Mouse (Mus musculus) MEL (cell line): Measurements from ENCODE around the gene Ppfia3. TPM values are rescaled to one million over a fixed set of nuclear protein-coding genes. Genes with fewer than 3 reads are reported as not detected.
A peak's percentile ranks its signal among the peaks of the same experiment; 100 is the strongest.

Experiments
- DNase-seq: peaks from one replicate; pipeline ENCODE4 v3.0.0; 2011; ENCODE audit warnings: low read depth, low spot score
- H3K27ac ChIP-seq: 2 replicates; pipeline ENCODE4 v1.5.1; 2012; ENCODE audit warnings: low read depth, mild to moderate bottlenecking, control low read depth, low read length, moderate library complexity; ENCODE audit not compliant: control insufficient read depth
- H3K27me3 ChIP-seq, 2 experiments: fragments of 150-350 bp in 1 of 2; sonication (generic) in 1 of 2; 2 replicates each; pipeline ENCODE4 v1.6.1; 2012; ENCODE audit warnings: low read length in 2 of 2, mild to moderate bottlenecking in 2 of 2, improper control_type of control experiment in 1 of 2, moderate library complexity in 1 of 2; ENCODE audit not compliant: insufficient read depth in 2 of 2, control insufficient read depth in 1 of 2
- H3K36me3 ChIP-seq, 2 experiments: 2 replicates each; pipeline ENCODE4 v1.6.1; 2012 to 2014; ENCODE audit warnings: low read length in 2 of 2, improper control_type of control experiment in 1 of 2, inconsistent platforms in 1 of 2, mild to moderate bottlenecking in 1 of 2; ENCODE audit not compliant: insufficient read depth in 2 of 2, control insufficient read depth in 1 of 2
- H3K4me1 ChIP-seq, 2 experiments: fragments of 150-350 bp in 1 of 2; sonication (generic) in 1 of 2; 2 replicates each; pipeline ENCODE4 v1.6.1; 2012; ENCODE audit warnings: low read length in 2 of 2, improper control_type of control experiment in 1 of 2, mild to moderate bottlenecking in 1 of 2; ENCODE audit not compliant: insufficient read depth in 2 of 2, control insufficient read depth in 1 of 2
- H3K4me3 ChIP-seq, 2 experiments: fragments of 150-350 bp in 1 of 2; sonication (generic) in 1 of 2; 2 replicates each; pipeline ENCODE4 v1.5.1; 2012; ENCODE audit warnings: low read depth in 2 of 2, low read length in 2 of 2, mild to moderate bottlenecking in 2 of 2, moderate library complexity in 2 of 2, control low read depth in 1 of 2, improper control_type of control experiment in 1 of 2; ENCODE audit not compliant: control insufficient read depth in 1 of 2, insufficient read depth in 1 of 2
- H3K79me2 ChIP-seq: 2 replicates; pipeline ENCODE4 v1.6.1; 2012; ENCODE audit warnings: mild to moderate bottlenecking, low read length, moderate library complexity; ENCODE audit not compliant: control insufficient read depth, poor library complexity, insufficient read depth
- H3K9ac ChIP-seq: 2 replicates; pipeline ENCODE4 v1.6.1; 2012; ENCODE audit warnings: low read depth, mild to moderate bottlenecking, control low read depth, low read length, moderate library complexity; ENCODE audit not compliant: control insufficient read depth, poor library complexity, severe bottlenecking
- H3K9me3 ChIP-seq: fragments of 150-350 bp; sonication (generic); replicated peaks from 2 replicates; pipeline ENCODE4 v1.6.1; 2012; ENCODE audit warnings: mild to moderate bottlenecking, low read length, improper control_type of control experiment, moderate library complexity; ENCODE audit not compliant: insufficient read depth
- CHD1 ChIP-seq: IDR thresholded peaks from 2 replicates; pipeline ENCODE4 v1.6.1; 2012; ENCODE audit warnings: low read depth, mild to moderate bottlenecking, inconsistent platforms, low read length, improper control_type of control experiment
- CHD2 ChIP-seq: IDR thresholded peaks from 2 replicates; pipeline ENCODE4 v1.6.1; 2011; ENCODE audit warnings: low read length, improper control_type of control experiment
- E2F4 ChIP-seq: IDR thresholded peaks from 2 replicates; pipeline ENCODE4 v1.6.1; 2011; ENCODE audit warnings: low read depth, low read length, improper control_type of control experiment, borderline replicate concordance
- ELF1 ChIP-seq: IDR thresholded peaks from 2 replicates; pipeline ENCODE4 v1.6.1; 2014; ENCODE audit warnings: low read depth, mild to moderate bottlenecking, inconsistent platforms, low read length, improper control_type of control experiment, moderate library complexity
- ETS1 ChIP-seq: IDR thresholded peaks from 2 replicates; pipeline ENCODE4 v1.6.1; 2012; ENCODE audit warnings: low read depth, mild to moderate bottlenecking, inconsistent platforms, low read length, improper control_type of control experiment, moderate library complexity
- GATA1 ChIP-seq: IDR thresholded peaks from 2 replicates; pipeline ENCODE4 v1.6.1; 2011; ENCODE audit warnings: low read depth, low read length, improper control_type of control experiment
- JUND ChIP-seq: IDR thresholded peaks from 2 replicates; pipeline ENCODE4 v1.6.1; 2011; ENCODE audit warnings: low read depth, mild to moderate bottlenecking, improper control_type of control experiment, low read length
- KAT2A ChIP-seq: conservative IDR thresholded peaks from 2 replicates; pipeline ENCODE4 v1.6.1; 2012; ENCODE audit warnings: low read depth, low read length, improper control_type of control experiment, inconsistent platforms
- MAX ChIP-seq: IDR thresholded peaks from 2 replicates; pipeline ENCODE4 v1.6.1; 2011; ENCODE audit warnings: low read length, improper control_type of control experiment
- MAZ ChIP-seq: IDR thresholded peaks from 2 replicates; pipeline ENCODE4 v1.6.1; 2012; ENCODE audit warnings: low read depth, mild to moderate bottlenecking, inconsistent platforms, low read length, improper control_type of control experiment
- MXI1 ChIP-seq: IDR thresholded peaks from 2 replicates; pipeline ENCODE4 v1.6.1; 2011; ENCODE audit warnings: mild to moderate bottlenecking, low read depth, low read length, improper control_type of control experiment
- MYB ChIP-seq: IDR thresholded peaks from 2 replicates; pipeline ENCODE4 v1.6.1; 2011; ENCODE audit warnings: mild to moderate bottlenecking, low read depth, low read length, improper control_type of control experiment
- MYC ChIP-seq: IDR thresholded peaks from 2 replicates; pipeline ENCODE4 v1.6.1; 2011; ENCODE audit warnings: low read depth, mild to moderate bottlenecking, low read length, improper control_type of control experiment, moderate library complexity
- NELFE ChIP-seq: IDR thresholded peaks from 2 replicates; pipeline ENCODE4 v1.6.1; 2011; ENCODE audit warnings: low read depth, low read length, improper control_type of control experiment
- NRF1 ChIP-seq: IDR thresholded peaks from 2 replicates; pipeline ENCODE4 v1.6.1; 2014; ENCODE audit warnings: low read depth, mild to moderate bottlenecking, inconsistent platforms, low read length, improper control_type of control experiment, moderate library complexity; ENCODE audit not compliant: poor library complexity, insufficient read depth, severe bottlenecking
- POLR2A ChIP-seq, 2 experiments: IDR thresholded peaks; 2 replicates each; pipeline ENCODE4 v1.6.1; 2011 to 2012; ENCODE audit warnings: low read length in 2 of 2, mild to moderate bottlenecking in 2 of 2, control low read depth in 1 of 2, improper control_type of control experiment in 1 of 2, low read depth in 1 of 2, moderate library complexity in 1 of 2; ENCODE audit not compliant: control insufficient read depth in 1 of 2, insufficient read depth in 1 of 2, poor library complexity in 1 of 2
- POLR2AphosphoS2 ChIP-seq: IDR thresholded peaks from 2 replicates; pipeline ENCODE4 v1.6.1; 2011; ENCODE audit warnings: low read length, improper control_type of control experiment
- RAD21 ChIP-seq: IDR thresholded peaks from 2 replicates; pipeline ENCODE4 v1.6.1; 2011; ENCODE audit warnings: mild to moderate bottlenecking, low read depth, low read length, improper control_type of control experiment
- RCOR1 ChIP-seq: IDR thresholded peaks from 2 replicates; pipeline ENCODE4 v1.6.1; 2012; ENCODE audit warnings: low read depth, mild to moderate bottlenecking, inconsistent platforms, low read length, improper control_type of control experiment
- TAL1 ChIP-seq: IDR thresholded peaks from 2 replicates; pipeline ENCODE4 v1.6.1; 2012; ENCODE audit warnings: mild to moderate bottlenecking, inconsistent platforms, low read length, moderate library complexity, mixed read lengths
- TBP ChIP-seq: IDR thresholded peaks from 2 replicates; pipeline ENCODE4 v1.8.0; 2011; ENCODE audit warnings: low read depth, low read length, improper control_type of control experiment
- UBTF ChIP-seq: IDR thresholded peaks from 2 replicates; pipeline ENCODE4 v1.6.1; 2012; ENCODE audit warnings: low read depth, mild to moderate bottlenecking, inconsistent platforms, low read length, improper control_type of control experiment, moderate library complexity, borderline replicate concordance; ENCODE audit not compliant: insufficient read depth
- USF1 ChIP-seq: IDR thresholded peaks from 2 replicates; pipeline ENCODE4 v1.6.1; 2014; ENCODE audit warnings: low read depth, mild to moderate bottlenecking, inconsistent platforms, low read length, improper control_type of control experiment, moderate library complexity
- ZC3H11A ChIP-seq: IDR thresholded peaks from 2 replicates; pipeline ENCODE4 v1.6.1; 2012; ENCODE audit warnings: low read depth, mild to moderate bottlenecking, inconsistent platforms, low read length, improper control_type of control experiment
- ZKSCAN1 ChIP-seq: IDR thresholded peaks from 2 replicates; pipeline ENCODE4 v1.6.1; 2012; ENCODE audit warnings: low read depth, mild to moderate bottlenecking, inconsistent platforms, low read length, improper control_type of control experiment, moderate library complexity
- polyA plus RNA-seq, 2 experiments: library from polyadenylated mRNA; stranded (reverse) in 1 of 2; unstranded in 1 of 2; fragments of >175 nt in 1 of 2; fragments of >200 nt in 1 of 2; gene quantifications; 2 replicates each; pipeline versions ENCODE4 v1.2.1 to v1.2.4; 2012; ENCODE audit warnings: low replicate concordance in 2 of 2, low read depth in 1 of 2; ENCODE audit not compliant: insufficient read length in 2 of 2, insufficient read depth in 1 of 2, missing spikeins in 1 of 2
- total RNA-seq: library from RNA; depleted of rRNA; stranded (reverse); fragments of 300-350 nt; gene quantifications from 2 replicates; pipeline ENCODE4 v1.2.3, GENCODE M21; 2012

Gene Ppfia3
- total and polyA plus RNA-seq, 3 experiments: 3.4 to 5.9 TPM; not detected in 1

GRCm38 (mm10) chr7:45336319-45336718 is 30.5 kb downstream of the Ppfia3 start:
- peaks cover 6 to 26% of the 10 kb centered on the region in 2 experiments for H3K4me1 ChIP-seq

GRCm38 (mm10) chr7:45335056-45335455 is 31.8 kb downstream of the Ppfia3 start, which contains the start of gene Hrc:
TSS of gene Hrc (plus strand) at chr7:45335290.
- Histone ChIP-seq H3K27ac (no peak within 1 kb of the TSS), H3K4me3 (no peak within 1 kb of the TSS)
- TF ChIP-seq ELF1 (no peak), TAL1 (no peak), MAZ (no peak), TBP (no peak), ZC3H11A (no peak), POLR2AphosphoS2 (no peak), KAT2A (no peak), USF1 (no peak), NELFE (no peak), MYB (no peak), GATA1 (no peak)
- TF ChIP-seq, all 39 proteins: peak for 0
- Histone ChIP-seq H3K9ac (no peak within 1 kb of the TSS), H3K27me3 (no peaks in the 10 kb centered on the region), H3K36me3 (0 out of 4 replicates have a peak, but pooled peaks cover 0 to 5% of the 10 kb centered on the region in 2 experiments), H3K79me2 (peaks cover 1% of the 10 kb centered on the region; the same call in 1 of the 2 replicates), H3K9me3 (no peaks in the 10 kb centered on the region), H3K4me1 (peaks cover 6 to 16% of the 10 kb centered on the region in 2 experiments)
- DNase-seq: no peak

More at GRCm38 (mm10) chr7:45336319-45336718, 30.5 kb downstream of the Ppfia3 start:
- Histone ChIP-seq H3K27me3 (no peaks in the 10 kb centered on the region), H3K79me2 (peaks cover 1% of the 10 kb centered on the region; the same call in 1 of the 2 replicates), H3K36me3 (peaks cover 0 to 5% of the 10 kb centered on the region in 2 experiments; a peak in 1 of 4 replicates), H3K4me3 (no peak overlapping the region), H3K27ac (no peak overlapping the region), H3K9me3 (no peaks in the 10 kb centered on the region), H3K9ac (no peak overlapping the region)
- peak; percentile 25 for DNase-seq
- no peak for TF ChIP-seq POLR2A (IDR thresholded peaks at IDR 0.05; ENCODE audit: control insufficient read depth in 1 of 2, insufficient read depth in 1 of 2, low read depth in 1 of 2, low read length in 2 of 2, poor library complexity in 1 of 2)
- TF ChIP-seq MXI1: no peak
- TF ChIP-seq NRF1: no peak
- no peak for TF ChIP-seq MAX
- TF ChIP-seq JUND: no peak
- TF ChIP-seq TBP: no peak
- TF ChIP-seq ETS1: no peak
- no peak for TF ChIP-seq CHD1
- TF ChIP-seq ZC3H11A: no peak
- no peak for TF ChIP-seq CHD2
- TF ChIP-seq RCOR1: no peak
- TF ChIP-seq UBTF: no peak
- no peak for TF ChIP-seq RAD21
- TF ChIP-seq ZKSCAN1: no peak
- no peak for TF ChIP-seq KAT2A
- TF ChIP-seq MYB: no peak
- TF ChIP-seq MAZ: no peak
- no peak for TF ChIP-seq E2F4
- no peak for TF ChIP-seq MYC
- no peak for TF ChIP-seq POLR2AphosphoS2
- TF ChIP-seq, all 39 proteins: peak for 0
